Mouse (Mus musculus) lung, postnatal 0 days (tissue): Measurements from ENCODE around the gene Cib2.

Source experiments
- CTCF ChIP-seq: IDR thresholded peaks from 2 replicates; pipeline ENCODE4 v1.5.1; 2016; ENCODE audit warnings: antibody characterized with exemption, mild to moderate bottlenecking
- EP300 ChIP-seq: IDR thresholded peaks from 2 replicates; pipeline ENCODE4 v1.6.1; 2016; ENCODE audit warnings: antibody characterized with exemption, mild to moderate bottlenecking, control low read depth

DNA sequence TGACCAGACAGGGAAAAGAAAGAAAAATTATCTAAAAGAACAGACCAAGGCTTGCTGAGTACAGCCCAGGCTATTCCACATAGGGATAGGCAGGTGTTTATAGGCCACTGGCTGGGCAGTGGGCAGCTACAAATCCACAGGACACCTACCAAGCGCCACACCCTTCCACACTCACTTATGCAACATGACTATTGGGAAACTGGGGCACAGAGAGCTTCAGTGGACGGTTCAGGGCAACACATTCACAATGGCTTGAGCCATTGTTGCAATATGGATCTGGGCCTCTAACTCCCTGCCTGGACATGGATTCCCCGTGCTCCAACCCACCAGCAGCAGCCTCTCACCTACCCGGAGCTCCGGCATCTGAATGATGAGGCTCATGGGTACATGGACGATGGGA, 10.6 kb downstream of the Cib2 start:
- TF ChIP-seq CTCF (no peak), EP300 (no peak)
